In genomic region chr11:93995111-93995719, GRCm38 (mm10) we compare ENCODE assay signal across 8 mouse cellular contexts. TPM values are rescaled to one million over a fixed set of nuclear protein-coding genes. Genes with fewer than 3 reads are reported as not detected.
A peak's percentile ranks its signal among the peaks of the same experiment; 100 is the strongest.
DNase-seq lines count a peak whose midpoint lies in the region; ATAC-seq and TF ChIP-seq lines count a peak whose summit lies in the region.

No protein-coding gene starts in this region.

- ATAC-seq in frontal cortex, adult (ENCODE audit: low TSS enrichment), result peak; percentile 86
- peak; percentile 84 for ATAC-seq in hematopoietic stem cell, adult 5-6 weeks (replicated peaks in 1 of 2; ENCODE audit: insufficient read depth in 1 of 2, low FRiP score in 2 of 2, low TSS enrichment in 1 of 2, low read depth in 1 of 2, poor library complexity in 2 of 2, severe bottlenecking in 2 of 2)
- peak; percentile 60 for ATAC-seq in lung, embryonic 15.5 days (ENCODE audit: borderline replicate concordance, extremely low read depth, low FRiP score, low TSS enrichment)

- no peaks in the 10 kb centered on the region for H3K27me3 ChIP-seq in lung, embryonic 15.5 days
- H3K27me3 ChIP-seq in thymus, adult 2 months (ENCODE audit: control insufficient read depth, insufficient read depth, low read length), result no peaks in the 10 kb centered on the region

- DNase-seq in MN1 (ENCODE audit: low spot score), result peak; percentile 90
- peak; percentile 89 for DNase-seq in cerebellum, adult 9-10 months
- DNase-seq in layer of hippocampus, adult 9-10 months (ENCODE audit: low spot score), result peak; percentile 72
- DNase-seq in thymus, adult 2 months, result peak; percentile 67

- TF ChIP-seq POLR2A in olfactory bulb, adult 2 months (IDR thresholded peaks at IDR 0.05; ENCODE audit: insufficient read depth, low read depth, low read length), result no peak
- no peak for TF ChIP-seq POLR2A in thymus, adult 2 months (IDR thresholded peaks at IDR 0.05; ENCODE audit: control insufficient read depth, extremely low read depth, insufficient read depth, low read length, poor library complexity)

- H3K9me3 ChIP-seq in lung, embryonic 15.5 days, result no peaks in the 10 kb centered on the region

- H3K4me1 ChIP-seq in lung, embryonic 15.5 days, result peaks cover 22% of the 10 kb centered on the region
- H3K4me1 ChIP-seq in olfactory bulb, adult 2 months (ENCODE audit: control insufficient read depth, insufficient read depth, low read length), result 0 out of 2 replicates have a peak, but pooled peaks cover 2% of the 10 kb centered on the region
- H3K4me1 ChIP-seq in thymus, adult 2 months (replicated peaks; ENCODE audit: control insufficient read depth, insufficient read depth, low read length), result peaks cover 8% of the 10 kb centered on the region

- H3K4me3 ChIP-seq in lung, embryonic 15.5 days, result peak overlapping the region; percentile 98
- peak overlapping the region; percentile 66 for H3K4me3 ChIP-seq in olfactory bulb, adult 2 months (ENCODE audit: insufficient read depth, low read depth, low read length)
- H3K4me3 ChIP-seq in thymus, adult 2 months (ENCODE audit: control insufficient read depth, insufficient read depth, low read length), result peak overlapping the region; percentile 63

- no peaks in the 10 kb centered on the region for H3K36me3 ChIP-seq in lung, embryonic 15.5 days
- no peaks in the 10 kb centered on the region for H3K36me3 ChIP-seq in thymus, adult 2 months (ENCODE audit: control insufficient read depth, insufficient read depth, low read length)

- no peak for TF ChIP-seq CTCF in olfactory bulb, adult 2 months (IDR thresholded peaks at IDR 0.05; ENCODE audit: insufficient read depth, low read depth, low read length)
- no peak for TF ChIP-seq CTCF in thymus, adult 2 months (IDR thresholded peaks at IDR 0.05; ENCODE audit: borderline replicate concordance, control insufficient read depth, extremely low read depth, insufficient read depth, low read length, poor library complexity)

- peak overlapping the region; percentile 98 for H3K27ac ChIP-seq in lung, embryonic 15.5 days
- H3K27ac ChIP-seq in olfactory bulb, adult 2 months (ENCODE audit: insufficient read depth, low read depth, low read length), result peak overlapping the region; percentile 100
- H3K27ac ChIP-seq in thymus, adult 2 months (ENCODE audit: control insufficient read depth, insufficient read depth, low read length), result peak overlapping the region; percentile 93

- 2% methylated on average over 15 of the region's 15 CpGs for WGBS in lung, embryonic 15.5 days
- 2% methylated on average over 15 of the region's 15 CpGs for WGBS in olfactory bulb, adult 2 months
- under 1% methylated on average over 15 of the region's 15 CpGs for WGBS in thymus, adult 2 months

- peak overlapping the region; percentile 66 for H3K9ac ChIP-seq in lung, embryonic 15.5 days

- H3K4me2 ChIP-seq in lung, embryonic 15.5 days, result peak overlapping the region; percentile 78

RNA-seq across cellular contexts. Expression of gene Spag9, which starts 0.7 kb away (rescaled TPM):
- 106 and 115 TPM in 2 replicates for total RNA-seq in hematopoietic stem cell, adult 5-6 weeks (2017)
- 37.1 and 39.4 TPM in 2 replicates for polyA plus RNA-seq in lung, embryonic 15.5 days (2015; fragmentation: Nextera tagmentation; extraction: Ambion mirVana)
- 93.3 and 117 TPM in 2 replicates for polyA plus RNA-seq in olfactory bulb, adult 2 months (2012; ENCODE audit: insufficient read depth, insufficient read length, low replicate concordance, missing spikeins)
- 22.0 and 32.6 TPM in 2 replicates for polyA plus RNA-seq in thymus, adult 2 months (2012; rRNA removed)

RNA-seq across cellular contexts. Expression of gene Nme1, which starts 26.9 kb away (rescaled TPM):
- total RNA-seq in hematopoietic stem cell, adult 5-6 weeks (2017), result 101 and 180 TPM in 2 replicates
- 123 and 129 TPM in 2 replicates for polyA plus RNA-seq in lung, embryonic 15.5 days (2015; fragmentation: Nextera tagmentation; extraction: Ambion mirVana)
- polyA plus RNA-seq in olfactory bulb, adult 2 months (2012; ENCODE audit: insufficient read depth, insufficient read length, low replicate concordance, missing spikeins), result not detected in 2 replicates
- 188 and 217 TPM in 2 replicates for polyA plus RNA-seq in thymus, adult 2 months (2012; rRNA removed)

RNA-seq across cellular contexts. Expression of gene Gm20390, which starts 27.1 kb away (rescaled TPM):
- total RNA-seq in hematopoietic stem cell, adult 5-6 weeks (2017), result not detected in 2 replicates
- 379 and 404 TPM in 2 replicates for polyA plus RNA-seq in lung, embryonic 15.5 days (2015; fragmentation: Nextera tagmentation; extraction: Ambion mirVana)
- not detected in 2 replicates for polyA plus RNA-seq in olfactory bulb, adult 2 months (2012; ENCODE audit: insufficient read depth, insufficient read length, low replicate concordance, missing spikeins)
- 8.1 and 16.1 TPM in 2 replicates for polyA plus RNA-seq in thymus, adult 2 months (2012; rRNA removed)

RNA-seq across cellular contexts. Expression of gene Nme2, which starts 39.2 kb away (rescaled TPM):
- 148 and 155 TPM in 2 replicates for total RNA-seq in hematopoietic stem cell, adult 5-6 weeks (2017)
- 258 and 287 TPM in 2 replicates for polyA plus RNA-seq in lung, embryonic 15.5 days (2015; fragmentation: Nextera tagmentation; extraction: Ambion mirVana)
- polyA plus RNA-seq in olfactory bulb, adult 2 months (2012; ENCODE audit: insufficient read depth, insufficient read length, low replicate concordance, missing spikeins), result not detected in 2 replicates
- 151 and 178 TPM in 2 replicates for polyA plus RNA-seq in thymus, adult 2 months (2012; rRNA removed)

Comparison
In these comparisons a context has a peak if more than half of its experiments do, and no peak if none do; other contexts are left out.
1. Peak in every context shown above with its lines: DNase-seq, ATAC-seq, H3K4me3 ChIP-seq and H3K27ac ChIP-seq.
2. RNA of gene Gm20390, which starts 27.1 kb away (polyA plus RNA-seq): 379 to 404 TPM in lung, embryonic 15.5 days; 8.1 to 16.1 TPM in thymus, adult 2 months and not detected in olfactory bulb, adult 2 months; every median in the first group is over 10 times any median in the second.